Mouse (Mus musculus) midbrain, embryonic 14.5 days (tissue): ENCODE measurements at regions not wholly inside any gene's neighbourhood (a gene's known extent, or its start where the extent isn't known, plus 50 kb on each side); places are given as distances from the start of the nearest gene placed in this dataset.

Source experiments
- ATAC-seq: fragments of 200-750 bp; cut with Nextera tagmentation; 2 replicates; pipeline ENCODE4 v1.8.0; 2017; ENCODE audit warnings: moderate number of reproducible peaks, moderate library complexity; ENCODE audit not compliant: low FRiP score, low TSS enrichment
- DNase-seq: peaks from one replicate; pipeline ENCODE4 v3.0.0-alpha.2; 2015
- H3K27ac ChIP-seq: fragments of 300-500 bp; sonication (generic); replicated peaks from 2 replicates; pipeline ENCODE4 v1.5.1; 2014; ENCODE audit warnings: mild to moderate bottlenecking, low read depth, low read length, moderate library complexity
- H3K27me3 ChIP-seq: fragments of 300-500 bp; sonication (generic); 2 replicates; pipeline ENCODE4 v1.6.1; 2014; ENCODE audit warnings: low read length, control low read depth, mixed read lengths; ENCODE audit not compliant: control insufficient read depth, insufficient read depth
- H3K36me3 ChIP-seq: fragments of 300-500 bp; sonication (generic); 2 replicates; pipeline ENCODE4 v1.6.1; 2014; ENCODE audit warnings: low read length, control low read depth; ENCODE audit not compliant: control insufficient read depth, insufficient read depth
- H3K4me1 ChIP-seq: fragments of 300-500 bp; sonication (generic); 2 replicates; pipeline ENCODE4 v1.6.1; 2014; ENCODE audit warnings: mild to moderate bottlenecking, antibody characterized with exemption, low read length, control low read depth; ENCODE audit not compliant: control insufficient read depth, insufficient read depth
- H3K4me2 ChIP-seq: fragments of 300-500 bp; sonication (generic); 2 replicates; pipeline ENCODE4 v1.6.1; 2014; ENCODE audit warnings: mild to moderate bottlenecking, low read length, moderate library complexity
- H3K4me3 ChIP-seq: fragments of 300-500 bp; sonication (generic); replicated peaks from 2 replicates; pipeline ENCODE4 v1.5.1; 2014; ENCODE audit warnings: low read depth, low read length
- H3K9ac ChIP-seq: fragments of 300-500 bp; sonication (generic); replicated peaks from 2 replicates; pipeline ENCODE4 v1.6.1; 2014; ENCODE audit warnings: mild to moderate bottlenecking, low read length, moderate library complexity
- H3K9me3 ChIP-seq: fragments of 300-500 bp; sonication (generic); 2 replicates; pipeline ENCODE4 v1.6.1; 2016; ENCODE audit warnings: low read length, control low read depth, mixed read lengths; ENCODE audit not compliant: control insufficient read depth
- WGBS: fragments of 180-500 bp; shearing (Covaris S2); extraction: QIAGEN DNeasy Blood & Tissue Kit; methylation state at CpG from one replicate; pipeline ENCODE4 v1.1.7; 2014; 5-methylcytosine and 5-hydroxymethylcytosine counted together

- ATAC-seq (no peak), DNase-seq (no peak)
- Histone ChIP-seq H3K4me1 (peaks cover 9% of the 10 kb centered on the region; the same call in 1 of the 2 replicates), H3K27ac (no peak overlapping the region), H3K4me2 (no peak overlapping the region), H3K9me3 (no peaks in the 10 kb centered on the region), H3K4me3 (no peak overlapping the region), H3K27me3 (no peaks in the 10 kb centered on the region), H3K36me3 (no peaks in the 10 kb centered on the region), H3K9ac (no peak overlapping the region)
- 17% methylated on average over 2 of the region's 2 CpGs for WGBS
These were observed 141.3 kb downstream of the Hmg20a start for GRCm38 (mm10) chr9:56559618-56560144.

GRCm38 (mm10) chr9:56562440-56562839, 144.0 kb downstream of the Hmg20a start:
- no peak overlapping the region for H3K27ac ChIP-seq
- ATAC-seq, result no peak
- no peak for DNase-seq
- 59% methylated on average over 7 of the region's 7 CpGs for WGBS
- H3K9me3 ChIP-seq, result no peaks in the 10 kb centered on the region
- peaks cover 9% of the 10 kb centered on the region; the same call in 1 of the 2 replicates for H3K4me1 ChIP-seq
- no peak overlapping the region for H3K4me3 ChIP-seq
- no peaks in the 10 kb centered on the region for H3K36me3 ChIP-seq
- no peak overlapping the region for H3K4me2 ChIP-seq
- no peaks in the 10 kb centered on the region for H3K27me3 ChIP-seq
- H3K9ac ChIP-seq, result no peak overlapping the region

DNA sequence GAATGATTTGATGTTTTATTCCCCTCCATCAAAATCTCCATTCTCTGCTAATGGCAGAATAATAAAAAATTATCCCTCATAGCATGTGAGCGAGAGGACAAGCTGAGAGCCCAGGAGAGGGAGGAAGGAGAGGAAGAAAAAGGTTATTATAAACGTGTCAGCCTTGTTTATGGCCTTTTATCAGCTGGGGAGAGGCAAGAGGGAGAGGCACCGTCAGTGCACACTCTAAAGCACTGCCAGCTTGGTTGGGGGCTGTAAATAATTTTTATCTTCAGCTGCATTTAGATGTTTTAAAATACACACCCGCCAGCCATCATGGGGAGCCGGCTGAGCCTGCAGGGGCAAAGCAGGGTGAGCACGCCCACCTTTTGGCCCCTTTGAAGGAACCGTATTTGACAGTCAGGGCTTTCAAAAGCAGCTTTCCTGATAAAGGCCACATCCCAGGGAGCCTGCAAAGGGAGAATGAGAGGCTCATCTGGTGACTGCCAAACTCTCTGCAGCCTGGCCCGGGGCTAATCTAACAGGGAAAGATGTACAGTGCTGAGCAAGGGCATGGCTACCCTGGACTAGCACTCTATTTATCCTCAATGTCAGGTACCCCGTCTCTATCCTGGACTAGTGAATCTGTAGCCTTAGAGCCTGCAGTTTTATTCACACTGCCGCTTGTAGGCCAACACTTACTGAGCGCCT, 145.8 kb downstream of the Hmg20a start:
- Histone ChIP-seq H3K4me3 (no peak overlapping the region), H3K4me2 (no peak overlapping the region), H3K9me3 (no peaks in the 10 kb centered on the region), H3K36me3 (no peaks in the 10 kb centered on the region), H3K27me3 (no peaks in the 10 kb centered on the region), H3K4me1 (peaks cover 9% of the 10 kb centered on the region; the same call in 1 of the 2 replicates), H3K27ac (peak overlapping the region; percentile 28), H3K9ac (no peak overlapping the region)
- 15% methylated on average over 11 of the region's 11 CpGs for WGBS
- DNase-seq (peak; percentile 58), ATAC-seq (no peak)
